Mouse (Mus musculus) E14TG2a.4 (cell line): Measurements from ENCODE around the gene Scn1b.

Source experiments
- CTCF ChIP-seq: conservative IDR thresholded peaks from 2 replicates; pipeline ENCODE4 v1.5.1; 2014; ENCODE audit warnings: low read length
- POU5F1 ChIP-seq: IDR thresholded peaks from 2 replicates; pipeline ENCODE4 v1.6.1; 2014; ENCODE audit warnings: low read length, borderline replicate concordance

GRCm38 (mm10) chr7:31161246-31161645 lies 34.4 kb upstream of the Scn1b start:
- TF ChIP-seq CTCF (no peak), POU5F1 (no peak)
